Mouse (Mus musculus): Measurements from ENCODE around the gene Olfr1201. TPM values are rescaled to one million over a fixed set of nuclear protein-coding genes. Genes with fewer than 3 reads are reported as not detected.

The Olfr1201 gene
- total RNA-seq (2014; fragmentation: Nextera tagmentation) (not detected in 2 replicates), total RNA-seq (2017) (not detected in 2 replicates)

DNA sequence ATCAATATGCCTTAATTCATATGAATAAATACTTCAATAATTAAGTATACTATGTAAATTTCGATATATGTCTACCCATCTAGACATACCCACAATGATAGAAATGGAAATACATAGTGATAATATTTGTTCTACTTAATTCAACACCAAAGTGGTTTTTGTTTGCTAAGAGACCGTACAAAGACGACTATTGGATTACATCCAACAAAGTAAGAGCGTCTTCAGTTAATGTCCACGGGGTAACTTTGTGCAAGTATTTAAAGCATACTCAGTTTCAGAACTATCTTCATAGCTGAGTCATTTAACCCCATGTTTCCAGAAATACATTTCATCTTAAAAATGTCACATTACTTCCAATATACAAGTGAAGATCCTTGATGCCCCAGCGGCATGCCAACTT, at the start of gene Olfr1201:
Gene Olfr1201, plus strand, starts transcription at position 301 of the 400 bp plus-strand sequence.
- ATAC-seq (replicated peaks; ENCODE audit: low FRiP score, low TSS enrichment, poor library complexity, severe bottlenecking), result no peak

GRCm38 (mm10) chr2:88743379-88743778, 49.5 kb upstream of the Olfr1201 start:
- no peak for ATAC-seq (replicated peaks; ENCODE audit: low FRiP score, low TSS enrichment, poor library complexity, severe bottlenecking)

- ATAC-seq (replicated peaks; ENCODE audit: low FRiP score, low TSS enrichment, poor library complexity, severe bottlenecking), result no peak
Measured at GRCm38 (mm10) chr2:88751270-88751669, 41.6 kb upstream of the Olfr1201 start, which contains the start of gene Olfr1198. Gene Olfr1198 (minus strand): TSS chr2:88751370.

- no peak for ATAC-seq (replicated peaks; ENCODE audit: low FRiP score, low TSS enrichment, poor library complexity, severe bottlenecking)
Measured at GRCm38 (mm10) chr2:88760369-88760768, 32.5 kb upstream of the Olfr1201 start, which contains the start of gene Olfr1199. Gene Olfr1199 (minus strand): TSS chr2:88760469.

- no peak for ATAC-seq (replicated peaks; ENCODE audit: low FRiP score, low TSS enrichment, poor library complexity, severe bottlenecking)
Measured at GRCm38 (mm10) chr2:88770388-88770787, 22.4 kb upstream of the Olfr1201 start, which contains the start of gene Olfr1200. Gene Olfr1200 (minus strand): TSS chr2:88770488.

GRCm38 (mm10) chr2:88814196-88814595, 21.4 kb downstream of the Olfr1201 start, which contains the start of gene Olfr1202:
Gene Olfr1202 (plus strand): TSS chr2:88814496.
- no peak for ATAC-seq (replicated peaks; ENCODE audit: low FRiP score, low TSS enrichment, poor library complexity, severe bottlenecking)

DNA sequence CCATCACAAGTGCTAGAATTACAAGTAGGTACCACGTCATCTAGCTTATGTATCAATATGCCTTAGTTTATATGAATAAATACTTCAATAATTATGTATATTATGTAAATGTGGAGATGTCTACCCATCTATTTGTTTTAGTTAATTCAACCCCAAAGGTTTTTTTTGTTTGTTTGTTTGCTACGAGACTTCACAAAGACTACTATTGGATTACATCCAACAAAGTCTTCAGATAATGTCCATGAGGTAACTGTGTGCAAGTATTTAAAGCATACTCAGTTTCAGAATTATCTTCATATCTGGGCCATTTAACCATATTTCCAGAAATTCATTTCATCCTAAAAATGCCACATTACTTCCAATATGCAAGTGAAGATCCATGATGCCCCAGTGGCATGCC, 36.6 kb downstream of the Olfr1201 start, which contains the start of gene Olfr1205:
Gene Olfr1205, plus strand, starts transcription at position 301 of the 400 bp plus-strand sequence.
- ATAC-seq (replicated peaks; ENCODE audit: low FRiP score, low TSS enrichment, poor library complexity, severe bottlenecking), result no peak

GRCm38 (mm10) chr2:88838477-88838876, 45.6 kb downstream of the Olfr1201 start:
- ATAC-seq (replicated peaks; ENCODE audit: low FRiP score, low TSS enrichment, poor library complexity, severe bottlenecking), result no peak

Other genes with a start within 250 kb of the Olfr1201 start
- gene Olfr1188, start 236.1 kb upstream of the Olfr1201 start, total RNA-seq (2014; fragmentation: Nextera tagmentation), result not detected in 2 replicates
- not detected in 2 replicates for gene Olfr1188, start 236.1 kb upstream of the Olfr1201 start, total RNA-seq (2017)
- not detected in 2 replicates for gene Olfr1189, start 206.6 kb upstream of the Olfr1201 start, total RNA-seq (2014; fragmentation: Nextera tagmentation)
- not detected in 2 replicates for gene Olfr1189, start 206.6 kb upstream of the Olfr1201 start, total RNA-seq (2017)
- gene Olfr1191-ps1, start 152.5 kb upstream of the Olfr1201 start, total RNA-seq (2014; fragmentation: Nextera tagmentation), result not detected in 2 replicates
- gene Olfr1191-ps1, start 152.5 kb upstream of the Olfr1201 start, total RNA-seq (2017), result not detected in 2 replicates
- not detected in 2 replicates for gene Olfr1192-ps1, start 144.5 kb upstream of the Olfr1201 start, total RNA-seq (2014; fragmentation: Nextera tagmentation)
- gene Olfr1192-ps1, start 144.5 kb upstream of the Olfr1201 start, total RNA-seq (2017), result not detected in 2 replicates
- not detected in 2 replicates for gene Olfr1193, start 117.4 kb upstream of the Olfr1201 start, total RNA-seq (2014; fragmentation: Nextera tagmentation)
- gene Olfr1193, start 117.4 kb upstream of the Olfr1201 start, total RNA-seq (2017), result not detected in 2 replicates
- not detected in 2 replicates for gene Olfr1195, start 103.8 kb upstream of the Olfr1201 start, total RNA-seq (2014; fragmentation: Nextera tagmentation)
- not detected in 2 replicates for gene Olfr1195, start 103.8 kb upstream of the Olfr1201 start, total RNA-seq (2017)
- gene Olfr1196, start 88.4 kb upstream of the Olfr1201 start, total RNA-seq (2014; fragmentation: Nextera tagmentation), result not detected in 2 replicates
- not detected in 2 replicates for gene Olfr1196, start 88.4 kb upstream of the Olfr1201 start, total RNA-seq (2017)
- gene Olfr1197, start 60.7 kb upstream of the Olfr1201 start, total RNA-seq (2014; fragmentation: Nextera tagmentation), result not detected in 2 replicates
- gene Olfr1197, start 60.7 kb upstream of the Olfr1201 start, total RNA-seq (2017), result not detected in 2 replicates
- gene Olfr1198, start 41.7 kb upstream of the Olfr1201 start, total RNA-seq (2014; fragmentation: Nextera tagmentation), result not detected in 2 replicates
- gene Olfr1198, start 41.7 kb upstream of the Olfr1201 start, total RNA-seq (2017), result not detected in 2 replicates
- gene Olfr1199, start 32.6 kb upstream of the Olfr1201 start, total RNA-seq (2014; fragmentation: Nextera tagmentation), result not detected in 2 replicates
- gene Olfr1199, start 32.6 kb upstream of the Olfr1201 start, total RNA-seq (2017), result not detected in 2 replicates
- gene Olfr1200, start 22.5 kb upstream of the Olfr1201 start, total RNA-seq (2014; fragmentation: Nextera tagmentation), result not detected in 2 replicates
- gene Olfr1200, start 22.5 kb upstream of the Olfr1201 start, total RNA-seq (2017), result not detected in 2 replicates
- gene Olfr1202, start 21.5 kb downstream of the Olfr1201 start, total RNA-seq (2014; fragmentation: Nextera tagmentation), result not detected in 2 replicates
- gene Olfr1202, start 21.5 kb downstream of the Olfr1201 start, total RNA-seq (2017), result not detected in 2 replicates
- gene Olfr1205, start 36.7 kb downstream of the Olfr1201 start, total RNA-seq (2014; fragmentation: Nextera tagmentation), result not detected in 2 replicates
- not detected in 2 replicates for gene Olfr1205, start 36.7 kb downstream of the Olfr1201 start, total RNA-seq (2017)
- gene Olfr1204, start 56.3 kb downstream of the Olfr1201 start, total RNA-seq (2014; fragmentation: Nextera tagmentation), result not detected in 2 replicates
- not detected in 2 replicates for gene Olfr1204, start 56.3 kb downstream of the Olfr1201 start, total RNA-seq (2017)
- gene Olfr1206, start 70.2 kb downstream of the Olfr1201 start, total RNA-seq (2014; fragmentation: Nextera tagmentation), result not detected in 2 replicates
- gene Olfr1206, start 70.2 kb downstream of the Olfr1201 start, total RNA-seq (2017), result not detected in 2 replicates
- gene Olfr1208, start 109.3 kb downstream of the Olfr1201 start, total RNA-seq (2014; fragmentation: Nextera tagmentation), result not detected in 2 replicates
- gene Olfr1208, start 109.3 kb downstream of the Olfr1201 start, total RNA-seq (2017), result not detected in 2 replicates
- gene Olfr1209, start 122.1 kb downstream of the Olfr1201 start, total RNA-seq (2014; fragmentation: Nextera tagmentation), result not detected in 2 replicates
- not detected in 2 replicates for gene Olfr1209, start 122.1 kb downstream of the Olfr1201 start, total RNA-seq (2017)
- gene Olfr1211, start 145.1 kb downstream of the Olfr1201 start, total RNA-seq (2014; fragmentation: Nextera tagmentation), result not detected in 2 replicates
- not detected in 2 replicates for gene Olfr1211, start 145.1 kb downstream of the Olfr1201 start, total RNA-seq (2017)
- gene Olfr1212, start 160.9 kb downstream of the Olfr1201 start, total RNA-seq (2014; fragmentation: Nextera tagmentation), result not detected in 2 replicates
- not detected in 2 replicates for gene Olfr1212, start 160.9 kb downstream of the Olfr1201 start, total RNA-seq (2017)
- gene Gm13762, start 187.2 kb downstream of the Olfr1201 start, total RNA-seq (2014; fragmentation: Nextera tagmentation), result not detected in 2 replicates
- gene Gm13762, start 187.2 kb downstream of the Olfr1201 start, total RNA-seq (2017), result not detected in 2 replicates
- not detected in 2 replicates for gene Olfr1214, start 199.6 kb downstream of the Olfr1201 start, total RNA-seq (2014; fragmentation: Nextera tagmentation)
- gene Olfr1214, start 199.6 kb downstream of the Olfr1201 start, total RNA-seq (2017), result not detected in 2 replicates
- not detected in 2 replicates for gene Olfr1215, start 213.9 kb downstream of the Olfr1201 start, total RNA-seq (2014; fragmentation: Nextera tagmentation)
- gene Olfr1215, start 213.9 kb downstream of the Olfr1201 start, total RNA-seq (2017), result not detected in 2 replicates
- not detected in 2 replicates for gene Olfr1216, start 225.3 kb downstream of the Olfr1201 start, total RNA-seq (2014; fragmentation: Nextera tagmentation)
- not detected in 2 replicates for gene Olfr1216, start 225.3 kb downstream of the Olfr1201 start, total RNA-seq (2017)
- not detected in 2 replicates for gene Olfr1217, start 239.0 kb downstream of the Olfr1201 start, total RNA-seq (2014; fragmentation: Nextera tagmentation)
- gene Olfr1217, start 239.0 kb downstream of the Olfr1201 start, total RNA-seq (2017), result not detected in 2 replicates